Mouse (Mus musculus): ENCODE results near the gene Pold4. TPM values are rescaled to one million over a fixed set of nuclear protein-coding genes. Genes with fewer than 3 reads are reported as not detected.

Pold4 gene
- total and polyA plus RNA-seq, 3 experiments = 36.8 to 76.4 (median 53.4) TPM

GRCm38 (mm10) chr19:4231253-4232185 is at the start of gene Pold4 (continued):
- peak; percentile 91 for TF ChIP-seq EP300 (IDR thresholded peaks at IDR 0.05; ENCODE audit: low read length)
- no peak for TF ChIP-seq CTCF (conservative IDR thresholded peaks at IDR 0.05 in 1 of 2, IDR thresholded peaks at IDR 0.05 in 1 of 2; ENCODE audit: low read depth in 2 of 2, low read length in 2 of 2)

- H3K4me3 ChIP-seq (replicated peaks in 1 of 3; ENCODE audit: low read depth in 2 of 3, low read length in 2 of 3, poor library complexity in 1 of 3) = no peak overlapping the region
- H3K27ac ChIP-seq (ENCODE audit: insufficient read depth, low read depth) = no peak overlapping the region
- no peaks in the 10 kb centered on the region for H3K27me3 ChIP-seq (replicated peaks)
- peaks cover 71 to 95% of the 10 kb centered on the region in 2 experiments for H3K36me3 ChIP-seq (replicated peaks in 1 of 2; ENCODE audit: control insufficient read depth in 1 of 2, insufficient read depth in 1 of 2, low read length in 1 of 2)
- DNase-seq (ENCODE audit: extremely low read depth) = no peak
- dilution Hi-C loops (cut with MboI; ENCODE audit: extremely low pct_ligation_motif_present, extremely low pct_unique_long_range_greater_than_20kb, low sequenced_read_pairs) (no loop called here), in situ Hi-C loops (cut with MboI; ENCODE audit: low pct_ligation_motif_present, low pct_unique_long_range_greater_than_20kb, low sequenced_read_pairs) (no loop called here)
- H3K4me2 ChIP-seq (ENCODE audit: insufficient read depth, low read depth, poor library complexity, severe bottlenecking) = no peak overlapping the region
- H3K79me2 ChIP-seq (replicated peaks; ENCODE audit: control insufficient read depth, extremely low read depth, insufficient read depth, poor library complexity, severe bottlenecking) = peaks cover 3% of the 10 kb centered on the region; the same call in 1 of the 2 replicates
- H3K9me3 ChIP-seq (replicated peaks; ENCODE audit: low read length) = no peaks in the 10 kb centered on the region
- peaks cover 17 to 71% of the 10 kb centered on the region in 2 experiments for H3K4me1 ChIP-seq (ENCODE audit: control insufficient read depth in 1 of 2, insufficient read depth in 2 of 2)
- TF ChIP-seq MXI1 (IDR thresholded peaks at IDR 0.05; ENCODE audit: low read depth, low read length) (no peak), MYC (IDR thresholded peaks at IDR 0.05; ENCODE audit: low read depth, low read length) (no peak), IRF4 (IDR thresholded peaks at IDR 0.05; ENCODE audit: low read depth, low read length) (no peak), RAD21 (IDR thresholded peaks at IDR 0.05; ENCODE audit: low read depth, low read length) (no peak), SIN3A (IDR thresholded peaks at IDR 0.05; ENCODE audit: low read length) (no peak), ZKSCAN1 (IDR thresholded peaks at IDR 0.05; ENCODE audit: borderline replicate concordance, low read depth, low read length) (no peak), ELF1 (IDR thresholded peaks at IDR 0.05; ENCODE audit: low read depth, low read length) (no peak), POLR2AphosphoS2 (IDR thresholded peaks at IDR 0.05; ENCODE audit: low read depth, low read length) (no peak), HCFC1 (IDR thresholded peaks at IDR 0.05; ENCODE audit: low read depth, low read length) (no peak), JUN (IDR thresholded peaks at IDR 0.05; ENCODE audit: insufficient read depth, low read depth, low read length) (no peak), CTCF (conservative IDR thresholded peaks at IDR 0.05 in 1 of 2, IDR thresholded peaks at IDR 0.05 in 1 of 2; ENCODE audit: low read depth in 2 of 2, low read length in 2 of 2) (no peak), ZMIZ1 (IDR thresholded peaks at IDR 0.05; ENCODE audit: low read depth, low read length) (no peak), EP300 (IDR thresholded peaks at IDR 0.05; ENCODE audit: low read length) (no peak), NRF1 (IDR thresholded peaks at IDR 0.05; ENCODE audit: low read depth, low read length) (no peak), SMC3 (IDR thresholded peaks at IDR 0.05; ENCODE audit: low read depth, low read length) (no peak), ZC3H11A (IDR thresholded peaks at IDR 0.05; ENCODE audit: low read depth, low read length) (no peak), CHD2 (IDR thresholded peaks at IDR 0.05; ENCODE audit: low read length) (no peak)
- no peak overlapping the region for H3K9ac ChIP-seq (ENCODE audit: insufficient read depth, low read depth)
Measured at GRCm38 (mm10) chr19:4183689-4184088, 48.0 kb upstream of the Pold4 start.

All from CH12.LX (cell line).